Mouse (Mus musculus): ENCODE data around the gene Qprt.

Qprt gene

GRCm38 (mm10) chr7:127133125-127133524 lies 11.1 kb upstream of the Qprt start:
- no peak for DNase-seq (ENCODE audit: low read depth, low spot score)

GRCm38 (mm10) chr7:127129638-127130037 lies 7.6 kb upstream of the Qprt start:
- DNase-seq (ENCODE audit: low read depth, low spot score) = no peak

GRCm38 (mm10) chr7:127121061-127121910 lies 740 bp downstream of the Qprt start:
- DNase-seq (ENCODE audit: low read depth, low spot score) = no peak

- DNase-seq (ENCODE audit: low read depth, low spot score) = no peak
Observed at GRCm38 (mm10) chr7:127118671-127119445, 3.2 kb downstream of the Qprt start.

- DNase-seq (ENCODE audit: low read depth, low spot score) = no peak
Observed at GRCm38 (mm10) chr7:127117948-127118347, 4.1 kb downstream of the Qprt start.

GRCm38 (mm10) chr7:127116331-127116935 lies 5.6 kb downstream of the Qprt start:
- DNase-seq (ENCODE audit: low read depth, low spot score) = no peak

GRCm38 (mm10) chr7:127114920-127115319 lies 7.1 kb downstream of the Qprt start:
- DNase-seq (ENCODE audit: low read depth, low spot score) = no peak

GRCm38 (mm10) chr7:127113614-127114259 lies 8.3 kb downstream of the Qprt start:
- DNase-seq (ENCODE audit: low read depth, low spot score) = no peak

- no peak for DNase-seq (ENCODE audit: low read depth, low spot score)
Observed at GRCm38 (mm10) chr7:127112921-127113597, 9.0 kb downstream of the Qprt start.

GRCm38 (mm10) chr7:127112251-127112841 lies 9.7 kb downstream of the Qprt start:
- no peak for DNase-seq (ENCODE audit: low read depth, low spot score)

GRCm38 (mm10) chr7:127111461-127111860 lies 10.6 kb downstream of the Qprt start:
- no peak for DNase-seq (ENCODE audit: low read depth, low spot score)

GRCm38 (mm10) chr7:127110239-127111007 lies 11.6 kb downstream of the Qprt start:
- DNase-seq (ENCODE audit: low read depth, low spot score) = peak; percentile 78

- no peak for DNase-seq (ENCODE audit: low read depth, low spot score)
Observed at GRCm38 (mm10) chr7:127105551-127105950, 16.5 kb downstream of the Qprt start.

- peak; percentile 87 for DNase-seq (ENCODE audit: low read depth, low spot score)
Observed at GRCm38 (mm10) chr7:127104560-127105332, 17.3 kb downstream of the Qprt start.

- DNase-seq (ENCODE audit: low read depth, low spot score) = no peak
Observed at GRCm38 (mm10) chr7:127103960-127104359, 18.1 kb downstream of the Qprt start.

- DNase-seq (ENCODE audit: low read depth, low spot score) = no peak
Observed at GRCm38 (mm10) chr7:127102148-127102547, 19.9 kb downstream of the Qprt start.

- DNase-seq (ENCODE audit: low read depth, low spot score) = no peak
Observed at GRCm38 (mm10) chr7:127101451-127102016, 20.5 kb downstream of the Qprt start.

- DNase-seq (ENCODE audit: low read depth, low spot score) = no peak
Observed at GRCm38 (mm10) chr7:127099528-127099927, 22.5 kb downstream of the Qprt start.

- no peak for DNase-seq (ENCODE audit: low read depth, low spot score)
Observed at GRCm38 (mm10) chr7:127098950-127099349, 23.1 kb downstream of the Qprt start.
